ENCODE assay signal across 8 mouse cellular contexts in the genomic region with DNA sequence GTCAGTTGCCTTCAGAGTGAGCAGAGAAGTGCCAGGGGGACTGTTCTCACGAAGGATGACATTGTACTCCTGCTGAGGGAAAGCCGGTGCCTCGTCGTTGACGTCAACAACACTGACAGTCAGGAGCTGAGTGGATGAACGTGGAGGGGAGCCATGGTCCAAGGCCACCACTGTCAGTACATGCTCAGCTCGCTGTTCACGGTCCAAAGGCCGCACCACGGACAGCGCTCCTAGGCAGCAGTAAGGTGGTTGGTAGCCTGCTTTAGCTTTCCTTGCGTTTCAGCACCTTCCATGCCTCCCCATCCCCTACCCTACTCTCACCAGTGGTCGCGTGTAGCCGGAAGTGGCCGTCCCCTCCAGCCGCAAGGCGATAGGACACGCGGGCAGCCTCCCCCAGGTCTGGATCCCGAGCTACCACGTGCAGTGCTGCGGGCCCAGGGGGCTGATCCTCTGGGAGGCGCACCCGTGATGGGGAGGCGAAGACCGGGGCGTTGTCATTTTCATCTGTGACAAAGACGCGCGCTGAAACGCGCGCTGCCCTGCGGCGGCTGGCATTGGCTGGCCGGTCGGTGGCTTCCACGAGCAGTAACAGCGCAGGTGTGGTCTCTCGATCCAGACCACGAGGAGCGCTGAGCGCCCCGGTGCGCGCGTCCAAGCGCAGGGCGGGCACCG. TPM values are rescaled to one million over a fixed set of nuclear protein-coding genes. Genes with fewer than 3 reads are reported as not detected.
DNase-seq lines count a peak whose midpoint lies in the region; ATAC-seq and TF ChIP-seq lines count a peak whose summit lies in the region.

No protein-coding gene starts in this region.

- no peak for DNase-seq in heart, postnatal 10 days
- no peak for DNase-seq in ES-E14 (ENCODE audit: low read depth, low spot score)
- DNase-seq in embryonic facial prominence, embryonic 14.5 days (ENCODE audit: low spot score) = no peak
- peak; percentile 33 for DNase-seq in midbrain, embryonic 10.5 days (ENCODE audit: low spot score)
- no peak for DNase-seq in gastrocnemius, postnatal 25 days
- DNase-seq in retina, embryonic 14.5 days (ENCODE audit: low spot score) = no peak
- DNase-seq in left cerebral cortex, postnatal 36 days (ENCODE audit: low spot score in 2 of 2) = no peak

- ATAC-seq in heart, embryonic 16.5 days (replicated peaks; ENCODE audit: extremely low read depth, insufficient read depth, low FRiP score) = no peak
- ATAC-seq in embryonic facial prominence, embryonic 14.5 days (ENCODE audit: low read depth) = peak; percentile 17; the same call in 1 of the 2 replicates

- no peak overlapping the region for H3K9ac ChIP-seq in heart, embryonic 16.5 days (ENCODE audit: low read length)
- H3K9ac ChIP-seq in ES-E14 (ENCODE audit: insufficient read depth, low read depth, low read length, poor library complexity, severe bottlenecking) = peak overlapping the region; percentile 20; the same call in 1 of the 2 replicates
- H3K9ac ChIP-seq in embryonic facial prominence, embryonic 14.5 days (ENCODE audit: low read depth, low read length) = no peak overlapping the region

- H3K9me3 ChIP-seq in heart, embryonic 16.5 days (replicated peaks; ENCODE audit: control insufficient read depth, low read length) = no peaks in the 10 kb centered on the region
- no peaks in the 10 kb centered on the region for H3K9me3 ChIP-seq in ES-E14 (ENCODE audit: control insufficient read depth, insufficient read depth, low read depth, low read length)
- H3K9me3 ChIP-seq in embryonic facial prominence, embryonic 14.5 days (ENCODE audit: control insufficient read depth, low read length) = no peaks in the 10 kb centered on the region
- no peaks in the 10 kb centered on the region for H3K9me3 ChIP-seq in midbrain, embryonic 10.5 days (replicated peaks)

- peaks cover 5% of the 10 kb centered on the region for H3K4me1 ChIP-seq in heart, embryonic 16.5 days (ENCODE audit: control insufficient read depth, insufficient read depth, low read length)
- no peaks in the 10 kb centered on the region for H3K4me1 ChIP-seq in ES-E14 (ENCODE audit: control insufficient read depth in 2 of 2, insufficient read depth in 2 of 2, low read length in 2 of 2, poor library complexity in 1 of 2)
- no peaks in the 10 kb centered on the region for H3K4me1 ChIP-seq in embryonic facial prominence, embryonic 14.5 days (ENCODE audit: control insufficient read depth, insufficient read depth, low read length)
- H3K4me1 ChIP-seq in midbrain, embryonic 10.5 days = peaks cover 17% of the 10 kb centered on the region

- peak overlapping the region; percentile 78 for H3K4me2 ChIP-seq in heart, embryonic 16.5 days (ENCODE audit: low read depth, low read length)
- peak overlapping the region; percentile 26; the same call in 1 of the 2 replicates for H3K4me2 ChIP-seq in embryonic facial prominence, embryonic 14.5 days (ENCODE audit: low read depth, low read length)

- intact Hi-C loops in heart, postnatal 10 days (cut with DNase I) = no loop called here
- intact Hi-C loops in left cerebral cortex, postnatal 36 days (cut with DNase I) = no loop called here

- WGBS in heart, embryonic 16.5 days = 31% methylated on average over 51 of the region's 51 CpGs
- 37% methylated on average over 46 of the region's 51 CpGs for WGBS in embryonic facial prominence, embryonic 14.5 days
- 12% methylated on average over 51 of the region's 51 CpGs for WGBS in midbrain, embryonic 10.5 days

- in situ Hi-C loops in ES-E14 (cut with MboI; ENCODE audit: low sequenced_read_pairs in 2 of 2, unreplicated experiment in 2 of 2) = no loop called here

- H3K4me3 ChIP-seq in heart, embryonic 16.5 days (ENCODE audit: low read length) = peak overlapping the region; percentile 47
- peak overlapping the region; percentile 67 to 70 for H3K4me3 ChIP-seq in ES-E14 (ENCODE audit: insufficient read depth in 1 of 2, low read depth in 1 of 2, low read length in 2 of 2, poor library complexity in 1 of 2, severe bottlenecking in 1 of 2)
- H3K4me3 ChIP-seq in embryonic facial prominence, embryonic 14.5 days (ENCODE audit: low read depth, low read length) = no peak overlapping the region
- peak overlapping the region; percentile 44 for H3K4me3 ChIP-seq in midbrain, embryonic 10.5 days

- no peak overlapping the region for H3K27ac ChIP-seq in heart, embryonic 16.5 days (ENCODE audit: low read length)
- H3K27ac ChIP-seq in ES-E14 (ENCODE audit: insufficient read depth, low read depth, low read length, poor library complexity, severe bottlenecking) = no peak overlapping the region
- H3K27ac ChIP-seq in embryonic facial prominence, embryonic 14.5 days (replicated peaks; ENCODE audit: low read depth, low read length) = no peak overlapping the region
- no peak overlapping the region for H3K27ac ChIP-seq in midbrain, embryonic 10.5 days (replicated peaks)

- H3K27me3 ChIP-seq in heart, embryonic 16.5 days (ENCODE audit: control insufficient read depth, insufficient read depth, low read length) = peaks cover 22% of the 10 kb centered on the region
- no peaks in the 10 kb centered on the region for H3K27me3 ChIP-seq in embryonic facial prominence, embryonic 14.5 days (replicated peaks; ENCODE audit: control insufficient read depth, insufficient read depth, low read length)
- peaks cover 53% of the 10 kb centered on the region for H3K27me3 ChIP-seq in midbrain, embryonic 10.5 days (ENCODE audit: low read depth, poor library complexity, severe bottlenecking)

- H3K36me3 ChIP-seq in heart, embryonic 16.5 days (ENCODE audit: control insufficient read depth, insufficient read depth) = 0 out of 2 replicates have a peak, but pooled peaks cover 5% of the 10 kb centered on the region
- H3K36me3 ChIP-seq in ES-E14 (ENCODE audit: control insufficient read depth, insufficient read depth, low read length, poor library complexity, severe bottlenecking) = no peaks in the 10 kb centered on the region
- peaks cover 93% of the 10 kb centered on the region for H3K36me3 ChIP-seq in embryonic facial prominence, embryonic 14.5 days (ENCODE audit: control insufficient read depth, insufficient read depth, low read length)
- H3K36me3 ChIP-seq in midbrain, embryonic 10.5 days = peaks cover 97% of the 10 kb centered on the region

TF ChIP-seq in ES-E14, 5 proteins besides CTCF, POLR2A, EP300 and RAD21:
- TF ChIP-seq ZNF384 (IDR thresholded peaks at IDR 0.05; ENCODE audit: low read depth, low read length) (no peak), ZC3H11A (IDR thresholded peaks at IDR 0.05; ENCODE audit: borderline replicate concordance, low read depth, low read length) (no peak)

RNA-seq across cellular contexts. Expression of a gene that starts 9.9 kb away (rescaled TPM):
- polyA plus RNA-seq in heart, embryonic 16.5 days (2015; fragmentation: Nextera tagmentation; extraction: Ambion mirVana) = 74.6 and 77.5 TPM in 2 replicates
- total RNA-seq in heart, postnatal 10 days (2021) = 10 to 100 TPM; 42.2 to 46.6 TPM
- 53.1 and 78.4 TPM in 2 replicates for total RNA-seq in ES-E14 (2012; rRNA removed)
- 79.6 and 80.6 TPM in 2 replicates for polyA plus RNA-seq in embryonic facial prominence, embryonic 14.5 days (2014; fragmentation: Nextera tagmentation; extraction: Ambion mirVana)
- 66.1 and 66.9 TPM in 2 replicates for polyA plus RNA-seq in midbrain, embryonic 10.5 days (2016; fragmentation: Nextera tagmentation; extraction: Ambion mirVana)
- 10 to 100 TPM; 37.5 to 38.7 TPM for total RNA-seq in gastrocnemius, postnatal 25 days (2021)
- total RNA-seq in left cerebral cortex, postnatal 36 days (2021) = 10 to 100 TPM; 59.6 to 73.9 TPM

RNA-seq across cellular contexts. Expression of a gene that starts 17.8 kb away (rescaled TPM):
- polyA plus RNA-seq in heart, embryonic 16.5 days (2015; fragmentation: Nextera tagmentation; extraction: Ambion mirVana) = 89.0 and 94.2 TPM in 2 replicates
- 100 to 1,000 TPM; 102 to 108 TPM for total RNA-seq in heart, postnatal 10 days (2021)
- total RNA-seq in ES-E14 (2012; rRNA removed) = 173 and 192 TPM in 2 replicates
- 163 and 166 TPM in 2 replicates for polyA plus RNA-seq in embryonic facial prominence, embryonic 14.5 days (2014; fragmentation: Nextera tagmentation; extraction: Ambion mirVana)
- polyA plus RNA-seq in midbrain, embryonic 10.5 days (2016; fragmentation: Nextera tagmentation; extraction: Ambion mirVana) = 160 and 188 TPM in 2 replicates
- 10 to 100 TPM; 79.5 to 84.6 TPM for total RNA-seq in gastrocnemius, postnatal 25 days (2021)
- 100 to 1,000 TPM; 112 to 127 TPM for total RNA-seq in left cerebral cortex, postnatal 36 days (2021)

RNA-seq across cellular contexts. Expression of a gene that starts 24.8 kb away (rescaled TPM):
- 21.7 and 22.2 TPM in 2 replicates for polyA plus RNA-seq in heart, embryonic 16.5 days (2015; fragmentation: Nextera tagmentation; extraction: Ambion mirVana)
- 10 to 100 TPM; 14.3 to 14.7 TPM for total RNA-seq in heart, postnatal 10 days (2021)
- total RNA-seq in ES-E14 (2012; rRNA removed) = 25.3 and 35.6 TPM in 2 replicates
- 30.9 and 31.2 TPM in 2 replicates for polyA plus RNA-seq in embryonic facial prominence, embryonic 14.5 days (2014; fragmentation: Nextera tagmentation; extraction: Ambion mirVana)
- 35.4 and 44.0 TPM in 2 replicates for polyA plus RNA-seq in midbrain, embryonic 10.5 days (2016; fragmentation: Nextera tagmentation; extraction: Ambion mirVana)
- total RNA-seq in gastrocnemius, postnatal 25 days (2021) = 1 to 10 TPM; 8.9 to 9.0 TPM
- total RNA-seq in left cerebral cortex, postnatal 36 days (2021) = 10 to 100 TPM; 13.0 to 14.0 TPM

RNA-seq across cellular contexts. Expression of a gene that starts 25.5 kb away (rescaled TPM):
- 3.1 and 4.3 TPM in 2 replicates for polyA plus RNA-seq in heart, embryonic 16.5 days (2015; fragmentation: Nextera tagmentation; extraction: Ambion mirVana)
- total RNA-seq in heart, postnatal 10 days (2021) = 10 to 100 TPM; 30.6 to 34.2 TPM
- 1.5 and 3.3 TPM in 2 replicates for total RNA-seq in ES-E14 (2012; rRNA removed)
- polyA plus RNA-seq in embryonic facial prominence, embryonic 14.5 days (2014; fragmentation: Nextera tagmentation; extraction: Ambion mirVana) = 21.2 and 24.1 TPM in 2 replicates
- polyA plus RNA-seq in midbrain, embryonic 10.5 days (2016; fragmentation: Nextera tagmentation; extraction: Ambion mirVana) = 6.7 and 10.1 TPM in 2 replicates
- total RNA-seq in gastrocnemius, postnatal 25 days (2021) = 1 to 10 TPM; 4.3 to 5.3 TPM
- 10 to 100 TPM in 1 of 2 experiments, 1 to 10 TPM in 1; 8.6 to 11.5 TPM for total RNA-seq in left cerebral cortex, postnatal 36 days (2021)

RNA-seq across cellular contexts. Expression of a gene that starts 25.6 kb away (rescaled TPM):
- 403 and 415 TPM in 2 replicates for polyA plus RNA-seq in heart, embryonic 16.5 days (2015; fragmentation: Nextera tagmentation; extraction: Ambion mirVana)
- total RNA-seq in heart, postnatal 10 days (2021) = 100 to 1,000 TPM; 156 to 157 TPM
- 36.9 and 61.4 TPM in 2 replicates for total RNA-seq in ES-E14 (2012; rRNA removed)
- polyA plus RNA-seq in embryonic facial prominence, embryonic 14.5 days (2014; fragmentation: Nextera tagmentation; extraction: Ambion mirVana) = 418 and 440 TPM in 2 replicates
- polyA plus RNA-seq in midbrain, embryonic 10.5 days (2016; fragmentation: Nextera tagmentation; extraction: Ambion mirVana) = 236 and 240 TPM in 2 replicates
- 10 to 100 TPM; 49.9 to 59.5 TPM for total RNA-seq in gastrocnemius, postnatal 25 days (2021)
- 10 to 100 TPM; 78.8 to 81.7 TPM for total RNA-seq in left cerebral cortex, postnatal 36 days (2021)
